Mouse (Mus musculus): ENCODE data around the gene Slc6a5.

DNA sequence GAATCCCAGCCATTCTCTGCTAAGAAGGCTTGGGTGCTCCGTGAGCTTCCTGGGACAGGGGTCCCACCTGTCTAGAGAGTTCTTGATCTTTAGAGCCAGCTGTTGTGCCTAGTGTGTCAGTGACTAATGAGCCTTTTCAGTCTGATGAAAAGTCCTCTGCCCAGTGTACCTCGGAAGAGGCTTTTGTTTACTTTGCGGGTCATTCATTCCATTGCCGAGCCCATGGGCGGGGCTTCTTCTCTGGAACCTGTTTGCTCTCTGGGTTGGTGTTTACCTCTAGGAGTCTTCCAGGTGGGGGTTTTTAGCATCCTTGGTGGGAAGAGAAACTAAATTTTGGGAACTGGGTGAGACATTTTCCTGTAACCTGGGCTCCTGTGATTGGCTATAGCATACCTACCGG is 74.8 kb downstream of the Slc6a5 start:
- TF ChIP-seq POLR2A (IDR thresholded peaks at IDR 0.05; ENCODE audit: borderline replicate concordance, extremely low read depth, low read depth, low read length) (no peak), CTCF (IDR thresholded peaks at IDR 0.05; ENCODE audit: insufficient read depth, low read length) (no peak)
